Mouse (Mus musculus): ENCODE measurements around the gene Colec11. TPM values are rescaled to one million over a fixed set of nuclear protein-coding genes. Genes with fewer than 3 reads are reported as not detected.

Gene Colec11
- total and polyA plus RNA-seq, 2 experiments, result 37.9 to 57.1 TPM

DNA sequence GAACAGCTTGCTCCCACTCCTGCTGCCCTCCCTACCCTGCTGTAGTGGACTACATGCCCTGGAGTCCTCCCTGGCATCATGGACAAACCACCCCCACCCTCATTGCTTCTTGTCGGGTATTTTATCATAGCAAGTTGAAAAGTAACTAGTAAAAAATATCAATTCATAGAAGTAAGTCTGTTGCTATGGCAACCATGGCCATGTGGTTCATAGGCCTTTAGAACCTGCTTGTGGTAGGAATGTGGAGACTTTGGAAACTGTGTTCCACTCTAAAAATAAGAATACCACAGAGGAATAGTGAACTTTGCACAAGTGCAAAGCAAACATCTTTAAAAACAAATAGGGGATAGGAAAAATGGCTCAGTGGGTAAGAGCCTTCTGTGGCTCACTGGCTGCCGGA, 50.9 kb downstream of the Colec11 start:
- Histone ChIP-seq H3K27ac (replicated peaks; ENCODE audit: insufficient read depth, low read depth, low read length) (no peak overlapping the region), H3K79me2 (ENCODE audit: control insufficient read depth, insufficient read depth, low read length) (no peaks in the 10 kb centered on the region), H3K36me3 (ENCODE audit: control insufficient read depth, insufficient read depth, low read length) (no peaks in the 10 kb centered on the region), H3K27me3 (ENCODE audit: control insufficient read depth, insufficient read depth, low read length) (no peaks in the 10 kb centered on the region), H3K4me1 (ENCODE audit: control insufficient read depth, insufficient read depth, low read length) (no peaks in the 10 kb centered on the region), H3K9ac (ENCODE audit: low read depth, low read length) (no peak overlapping the region), H3K4me3 (ENCODE audit: insufficient read depth, low read depth, low read length) (no peak overlapping the region)
- WGBS, result 73% methylated on average over 2 of the region's 2 CpGs
- TF ChIP-seq POLR2A (IDR thresholded peaks at IDR 0.05; ENCODE audit: extremely low read depth, insufficient read depth, low read length) (no peak), CTCF (IDR thresholded peaks at IDR 0.05; ENCODE audit: low read depth, low read length) (no peak)
- DNase-seq (ENCODE audit: extremely low read depth, low read depth, low spot score), result no peak

DNA sequence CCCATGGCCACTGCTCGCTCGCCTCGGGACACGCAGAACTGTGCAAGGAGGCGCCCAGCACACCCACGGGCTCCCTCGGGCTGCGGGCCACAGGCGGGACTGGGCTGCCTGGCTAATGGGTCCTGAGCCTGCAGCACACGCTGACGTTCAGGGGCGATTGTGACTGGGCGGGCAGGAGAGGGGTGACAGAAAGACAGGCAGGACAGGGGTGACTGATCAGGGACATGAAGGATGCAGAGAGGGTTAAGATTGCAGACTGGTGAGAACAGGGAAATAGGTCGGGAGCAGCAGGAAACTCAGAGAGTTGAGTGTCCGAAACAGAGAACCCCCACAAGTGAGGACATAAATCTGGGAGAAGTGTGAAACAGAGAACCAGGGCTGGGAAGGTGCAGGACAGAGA, 70.9 kb downstream of the Colec11 start, which contains the start of gene Dcdc2c:
TSS of gene Dcdc2c (minus strand) at position 101 of the 400 bp plus-strand sequence.
- Histone ChIP-seq H3K4me3 (ENCODE audit: insufficient read depth, low read depth, low read length) (no peak within 1 kb of the TSS), H3K27me3 (ENCODE audit: control insufficient read depth, insufficient read depth, low read length) (no peaks in the 10 kb centered on the region), H3K36me3 (ENCODE audit: control insufficient read depth, insufficient read depth, low read length) (no peaks in the 10 kb centered on the region), H3K79me2 (ENCODE audit: control insufficient read depth, insufficient read depth, low read length) (no peaks in the 10 kb centered on the region), H3K9ac (ENCODE audit: low read depth, low read length) (no peak within 1 kb of the TSS), H3K4me1 (ENCODE audit: control insufficient read depth, insufficient read depth, low read length) (no peaks in the 10 kb centered on the region), H3K27ac (replicated peaks; ENCODE audit: insufficient read depth, low read depth, low read length) (no peak within 1 kb of the TSS)
- DNase-seq (ENCODE audit: extremely low read depth, low read depth, low spot score), result no peak
- 51% methylated on average over 15 of the region's 15 CpGs for whole genome bisulfite sequencing
- TF ChIP-seq POLR2A (IDR thresholded peaks at IDR 0.05; ENCODE audit: extremely low read depth, insufficient read depth, low read length) (no peak), CTCF (IDR thresholded peaks at IDR 0.05; ENCODE audit: low read depth, low read length) (no peak)

DNA sequence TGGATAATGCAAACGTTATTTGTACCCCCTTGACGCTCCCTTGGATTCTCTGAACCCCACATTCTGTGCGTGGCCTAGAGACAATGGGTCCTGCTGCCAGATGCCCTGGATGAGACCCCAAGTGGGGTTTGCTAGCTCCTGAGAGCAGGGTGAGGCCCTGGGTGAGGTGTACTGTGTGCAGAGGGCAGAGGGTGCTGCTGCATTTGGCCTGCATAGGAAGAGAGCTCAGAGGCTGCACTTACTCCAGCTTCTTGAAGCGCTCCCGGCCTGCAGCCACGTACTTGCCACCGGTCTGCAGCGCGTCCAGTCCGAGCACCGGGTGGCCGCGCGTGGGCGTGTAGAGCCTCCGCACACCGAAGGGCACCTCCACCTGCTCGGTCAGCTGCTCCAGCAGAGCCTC, 71.4 kb downstream of the Colec11 start:
- H3K9ac ChIP-seq (ENCODE audit: low read depth, low read length), result no peak overlapping the region
- H3K36me3 ChIP-seq (ENCODE audit: control insufficient read depth, insufficient read depth, low read length), result no peaks in the 10 kb centered on the region
- H3K4me3 ChIP-seq (ENCODE audit: insufficient read depth, low read depth, low read length), result no peak overlapping the region
- no peaks in the 10 kb centered on the region for H3K4me1 ChIP-seq (ENCODE audit: control insufficient read depth, insufficient read depth, low read length)
- H3K27ac ChIP-seq (replicated peaks; ENCODE audit: insufficient read depth, low read depth, low read length), result no peak overlapping the region
- no peak for DNase-seq (ENCODE audit: extremely low read depth, low read depth, low spot score)
- H3K79me2 ChIP-seq (ENCODE audit: control insufficient read depth, insufficient read depth, low read length), result no peaks in the 10 kb centered on the region
- H3K27me3 ChIP-seq (ENCODE audit: control insufficient read depth, insufficient read depth, low read length), result no peaks in the 10 kb centered on the region
- TF ChIP-seq POLR2A (IDR thresholded peaks at IDR 0.05; ENCODE audit: extremely low read depth, insufficient read depth, low read length) (no peak), CTCF (IDR thresholded peaks at IDR 0.05; ENCODE audit: low read depth, low read length) (no peak)
- WGBS, result 52% methylated on average over 18 of the region's 18 CpGs

DNA sequence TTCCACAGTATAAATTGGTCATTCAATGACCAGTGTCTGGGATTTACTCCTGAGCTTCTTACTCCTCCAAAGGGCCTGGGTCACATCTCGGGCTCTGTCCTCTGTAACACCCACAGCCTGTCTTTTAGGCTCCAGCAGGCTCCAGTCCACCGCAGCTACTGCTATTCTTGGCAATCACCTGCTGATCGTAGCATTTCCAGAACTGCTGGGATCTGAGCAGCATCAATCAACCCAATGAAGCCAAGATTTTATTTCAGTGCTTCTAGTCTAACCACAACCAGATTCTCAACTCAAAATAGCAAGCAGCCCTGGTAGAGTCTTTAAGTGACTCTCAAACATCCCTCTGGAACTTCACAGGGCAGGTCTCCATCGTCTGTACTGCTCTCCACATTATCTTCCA, 74.3 kb downstream of the Colec11 start:
- H3K4me3 ChIP-seq (ENCODE audit: insufficient read depth, low read depth, low read length), result no peak overlapping the region
- H3K36me3 ChIP-seq (ENCODE audit: control insufficient read depth, insufficient read depth, low read length), result no peaks in the 10 kb centered on the region
- TF ChIP-seq CTCF (IDR thresholded peaks at IDR 0.05; ENCODE audit: low read depth, low read length), result no peak
- TF ChIP-seq POLR2A (IDR thresholded peaks at IDR 0.05; ENCODE audit: extremely low read depth, insufficient read depth, low read length), result no peak
- 68% methylated on average over 4 of the region's 4 CpGs for WGBS
- DNase-seq (ENCODE audit: extremely low read depth, low read depth, low spot score), result no peak
- no peaks in the 10 kb centered on the region for H3K27me3 ChIP-seq (ENCODE audit: control insufficient read depth, insufficient read depth, low read length)
- no peak overlapping the region for H3K27ac ChIP-seq (replicated peaks; ENCODE audit: insufficient read depth, low read depth, low read length)
- H3K79me2 ChIP-seq (ENCODE audit: control insufficient read depth, insufficient read depth, low read length), result no peaks in the 10 kb centered on the region
- no peak overlapping the region for H3K9ac ChIP-seq (ENCODE audit: low read depth, low read length)
- H3K4me1 ChIP-seq (ENCODE audit: control insufficient read depth, insufficient read depth, low read length), result no peaks in the 10 kb centered on the region

Other genes starting within 250 kb of the Colec11 start
- not detected in 2 replicates for gene Dcdc2c, start 71.0 kb downstream of the Colec11 start, total RNA-seq (2014; rRNA removed)
- not detected in 2 replicates for gene Dcdc2c, start 71.0 kb downstream of the Colec11 start, polyA plus RNA-seq (2012; rRNA removed)
- gene Allc, start 40.9 kb downstream of the Colec11 start, total RNA-seq (2014; rRNA removed), result not detected in 2 replicates
- not detected in 2 replicates for gene Allc, start 40.9 kb downstream of the Colec11 start, polyA plus RNA-seq (2012; rRNA removed)
- gene Rps7, start 12.6 kb upstream of the Colec11 start, total RNA-seq (2014; rRNA removed), result 391 and 441 TPM in 2 replicates
- 136 and 137 TPM in 2 replicates for gene Rps7, start 12.6 kb upstream of the Colec11 start, polyA plus RNA-seq (2012; rRNA removed)
- gene Rnaseh1, start 26.2 kb upstream of the Colec11 start, total RNA-seq (2014; rRNA removed), result 4.4 and 4.7 TPM in 2 replicates
- gene Rnaseh1, start 26.2 kb upstream of the Colec11 start, polyA plus RNA-seq (2012; rRNA removed), result 4.3 and 5.3 TPM in 2 replicates
- gene Adi1, start 51.9 kb upstream of the Colec11 start, total RNA-seq (2014; rRNA removed), result 101 and 119 TPM in 2 replicates
- gene Adi1, start 51.9 kb upstream of the Colec11 start, polyA plus RNA-seq (2012; rRNA removed), result 56.4 and 61.8 TPM in 2 replicates
- gene Trappc12, start 127.1 kb upstream of the Colec11 start, total RNA-seq (2014; rRNA removed), result 17.2 and 18.1 TPM in 2 replicates
- 13.1 and 14.3 TPM in 2 replicates for gene Trappc12, start 127.1 kb upstream of the Colec11 start, polyA plus RNA-seq (2012; rRNA removed)
- 6.7 and 9.0 TPM in 2 replicates for gene Eipr1, start 128.4 kb upstream of the Colec11 start, total RNA-seq (2014; rRNA removed)
- 16.6 and 18.1 TPM in 2 replicates for gene Eipr1, start 128.4 kb upstream of the Colec11 start, polyA plus RNA-seq (2012; rRNA removed)